Mouse (Mus musculus) layer of hippocampus, postnatal 36 days (tissue): Measurements from ENCODE around the gene Rnf214. TPM values are rescaled to one million over a fixed set of nuclear protein-coding genes. Genes with fewer than 3 reads are reported as not detected.

Source experiments
- DNase-seq, 2 experiments: peaks; one replicate each; pipeline ENCODE4 v3.0.0; 2022
- total RNA-seq, 2 experiments: library from RNA; stranded (reverse); gene quantifications; 2 replicates each; pipeline ENCODE4 v1.2.3; 2021

Rnf214 gene
- total RNA-seq, 2 experiments from 2014 or later: 68.2 to 76.1 TPM

GRCm38 (mm10) chr9:45935628-45936210 is 29.0 kb upstream of the Rnf214 start, which contains the start of gene Tagln:
Gene Tagln (minus strand): TSS chr9:45936058.
- no peak for DNase-seq

DNA sequence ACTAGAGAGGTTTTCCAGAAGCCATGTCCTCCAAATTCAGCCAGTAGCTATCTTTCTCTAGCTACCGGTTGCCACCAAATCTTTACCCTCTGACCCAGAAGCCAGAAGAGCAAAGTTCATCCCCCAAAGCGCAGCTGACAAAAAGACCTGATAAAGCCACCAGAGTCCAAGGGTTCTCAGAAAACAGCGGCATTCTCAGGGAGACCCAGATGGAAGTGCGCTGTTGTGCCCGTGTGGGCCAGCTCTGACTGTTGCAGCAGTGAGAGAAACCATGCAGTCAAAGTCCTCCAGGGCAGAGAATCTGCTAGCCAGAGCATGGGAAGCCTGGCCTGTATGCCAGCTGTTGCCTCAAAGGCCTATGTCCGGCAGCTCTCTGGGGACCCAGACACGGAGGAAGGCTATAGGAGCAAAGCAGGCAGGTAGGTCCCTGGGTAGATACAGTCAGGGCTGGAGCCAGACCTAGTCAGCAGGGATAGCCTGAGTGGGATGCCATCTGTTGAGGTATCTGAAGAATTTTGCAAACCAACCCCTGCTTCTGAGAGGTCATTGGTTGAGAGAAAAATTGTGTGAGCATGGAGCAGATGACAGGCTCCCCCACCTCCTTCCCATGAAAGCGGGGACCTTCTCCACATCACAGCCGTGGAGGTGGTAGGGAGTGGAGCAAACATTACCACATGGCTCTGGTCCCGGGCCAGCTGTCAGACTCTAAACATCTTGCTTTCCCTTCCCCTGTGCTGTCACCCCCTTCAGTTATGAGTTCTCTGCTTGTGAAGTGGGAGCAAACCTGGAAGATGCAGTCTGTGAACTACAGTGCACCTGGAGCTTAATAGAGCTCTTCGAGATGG is 26.1 kb upstream of the Rnf214 start:
- DNase-seq: peak; percentile 40 to 55

DNA sequence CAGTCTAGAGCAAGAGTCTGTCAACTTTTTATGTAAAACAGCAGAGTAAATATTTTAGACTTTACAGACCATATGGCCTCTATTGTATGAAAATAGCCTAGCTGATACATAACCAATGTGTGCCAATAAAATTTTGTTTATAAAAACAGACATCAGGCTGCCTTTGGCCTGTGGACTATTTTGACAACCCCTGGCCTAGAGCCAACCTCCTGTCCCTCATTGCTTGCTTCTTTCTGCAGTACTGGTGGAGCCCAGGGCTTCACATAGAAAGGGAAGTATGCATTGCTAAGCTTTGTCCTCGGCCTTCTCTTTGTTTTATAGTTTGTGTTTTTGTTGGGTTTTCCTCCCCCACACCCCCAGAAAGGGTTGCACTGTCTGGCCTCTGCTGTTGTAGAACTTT is 25.2 kb upstream of the Rnf214 start:
- DNase-seq: no peak

DNA sequence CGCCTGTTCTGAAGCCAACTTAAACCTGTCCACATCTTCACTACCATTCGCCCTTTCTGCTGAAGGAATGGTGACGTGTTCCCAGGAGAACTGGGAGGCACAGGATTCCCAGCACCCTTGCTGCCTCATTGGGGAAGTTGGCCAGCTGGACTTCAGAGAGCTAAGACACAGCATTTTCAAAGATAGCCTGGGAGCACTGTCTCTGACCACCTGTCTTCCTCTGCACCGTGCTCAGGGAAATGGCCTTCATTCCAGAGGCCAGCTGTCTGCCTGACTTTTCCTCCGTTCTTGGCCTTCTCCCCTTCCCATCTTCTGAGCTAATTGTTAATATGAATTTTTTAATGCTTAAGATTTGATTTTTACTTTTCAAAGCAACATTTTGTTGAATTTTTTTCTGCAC is 22.6 kb upstream of the Rnf214 start:
- no peak for DNase-seq

- DNase-seq: no peak
These were observed 13.2 kb upstream of the Rnf214 start for GRCm38 (mm10) chr9:45919895-45920294.

DNA sequence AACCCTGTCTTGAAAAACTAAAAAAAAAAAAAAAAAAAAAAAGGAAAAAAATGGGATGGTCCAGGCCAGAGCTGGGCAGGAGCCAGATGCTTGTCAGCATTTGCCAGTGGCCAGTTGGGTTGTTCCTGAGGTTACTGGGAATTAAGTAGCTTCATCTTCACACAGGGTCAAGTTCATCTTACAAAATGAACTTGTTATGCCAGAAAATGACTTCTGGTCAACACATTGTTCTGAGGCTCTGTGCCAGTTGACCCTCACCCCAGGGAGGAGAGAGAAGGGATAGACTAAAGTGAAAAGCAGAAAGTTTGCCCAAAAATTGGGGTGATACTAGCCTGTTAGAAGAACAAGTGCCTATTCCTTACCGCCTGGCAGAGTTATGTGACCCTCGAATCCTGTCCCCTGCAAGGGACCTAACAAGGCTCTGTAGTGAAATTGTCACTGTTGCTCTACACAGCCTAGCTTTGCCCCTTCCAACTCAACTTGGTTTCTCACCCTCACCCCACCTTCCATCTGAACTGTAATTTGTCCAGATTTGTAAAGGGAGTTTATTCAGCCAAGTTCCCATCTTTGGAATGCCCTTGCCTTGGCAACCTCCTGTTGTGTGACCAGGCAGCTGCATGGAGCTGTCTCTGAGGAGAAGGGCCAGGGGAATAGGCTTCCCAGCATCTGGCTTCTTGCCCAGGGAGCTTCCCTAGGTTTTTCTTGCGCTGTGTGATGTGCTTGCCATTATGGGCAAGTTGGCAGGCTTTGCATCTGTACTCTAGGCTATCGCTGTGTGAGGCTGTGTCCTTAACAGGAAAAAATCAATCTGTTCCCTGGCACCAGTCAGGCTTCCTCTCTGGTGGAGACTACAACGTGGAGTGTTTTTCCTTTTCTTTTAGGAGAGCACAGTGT is 10.6 kb upstream of the Rnf214 start:
- DNase-seq: peak; percentile 36 to 67

DNA sequence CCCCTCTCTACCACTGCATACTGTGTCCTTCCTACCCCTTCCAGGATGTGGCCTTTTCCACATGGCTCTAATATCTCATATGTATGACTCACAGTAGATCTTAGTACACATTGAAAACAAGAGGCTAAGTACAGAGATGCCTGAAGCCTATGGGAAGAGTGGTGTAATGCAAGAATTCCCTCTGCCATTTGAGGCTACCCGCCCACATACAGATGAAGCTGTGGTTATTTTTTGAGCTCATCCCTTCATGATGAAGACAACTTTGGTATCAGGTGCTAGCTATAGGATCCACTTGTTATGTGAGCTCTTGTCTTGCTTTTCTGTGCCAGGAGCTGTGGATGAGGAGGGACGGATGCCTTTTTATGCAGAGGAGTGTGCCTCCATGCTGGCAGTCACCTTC is 8.9 kb upstream of the Rnf214 start:
- no peak for DNase-seq

DNA sequence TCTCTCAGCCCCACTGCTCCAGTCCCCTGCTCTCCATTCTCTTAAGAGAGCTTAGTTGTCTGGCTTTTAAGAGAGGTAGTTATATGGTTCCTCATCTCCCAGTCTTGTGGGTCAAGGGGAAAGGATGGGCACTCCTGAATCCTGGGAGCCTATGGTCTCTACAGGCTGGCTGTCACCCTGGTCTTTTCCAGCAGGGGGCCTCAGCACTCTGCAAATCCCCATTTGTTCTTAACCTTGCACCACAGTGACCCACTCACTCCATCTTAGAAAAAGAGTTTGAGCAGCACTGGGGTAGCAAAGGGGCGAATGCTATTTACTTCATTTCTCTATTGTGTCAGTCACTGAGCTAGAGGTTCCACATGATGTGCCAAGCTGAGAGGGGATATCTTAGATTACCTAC is 5.0 kb upstream of the Rnf214 start:
- DNase-seq: no peak

DNA sequence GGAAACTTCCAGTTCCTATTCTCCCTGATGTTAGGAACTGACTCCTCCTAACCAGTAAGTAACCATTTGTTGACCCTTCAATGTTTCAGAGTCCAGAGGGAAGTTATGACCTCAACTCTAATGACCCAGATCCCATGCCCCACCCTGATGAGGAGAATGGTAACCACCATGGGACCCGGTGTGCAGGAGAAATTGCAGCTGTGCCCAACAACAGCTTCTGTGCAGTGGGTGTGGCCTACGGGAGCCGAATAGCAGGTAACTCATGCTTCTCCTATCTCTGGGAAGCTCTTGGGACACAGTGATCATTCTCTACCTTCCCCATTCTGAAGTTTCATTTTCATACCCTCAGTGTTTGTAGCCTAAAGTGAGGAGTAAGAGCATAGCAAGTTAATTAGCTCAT is 4.3 kb upstream of the Rnf214 start:
- no peak for DNase-seq

- no peak for DNase-seq
These were observed 342 bp upstream of the Rnf214 start for GRCm38 (mm10) chr9:45907078-45907428.

DNA sequence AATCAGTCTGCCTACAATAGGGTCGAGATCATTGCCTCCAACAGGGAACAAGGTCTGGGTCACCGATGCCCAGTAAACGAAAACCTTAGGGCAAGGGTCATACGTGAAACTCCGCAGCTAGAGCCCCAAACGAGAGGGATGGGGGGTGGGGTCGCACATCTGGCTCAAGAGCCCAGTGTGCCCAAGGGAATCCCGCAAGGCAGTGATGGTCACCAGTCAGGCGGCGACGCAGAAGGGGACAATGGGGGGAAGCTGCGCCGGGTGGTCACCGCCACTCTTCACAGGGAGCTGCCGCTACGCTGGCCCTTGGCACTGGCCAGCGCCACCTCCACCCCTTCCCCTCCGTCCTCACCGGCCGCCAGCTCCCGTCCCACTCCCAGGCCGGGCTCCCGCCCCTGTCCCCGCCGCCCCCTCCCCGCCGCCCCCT is 887 bp downstream of the Rnf214 start:
- DNase-seq: peak; percentile 10 to 18

DNA sequence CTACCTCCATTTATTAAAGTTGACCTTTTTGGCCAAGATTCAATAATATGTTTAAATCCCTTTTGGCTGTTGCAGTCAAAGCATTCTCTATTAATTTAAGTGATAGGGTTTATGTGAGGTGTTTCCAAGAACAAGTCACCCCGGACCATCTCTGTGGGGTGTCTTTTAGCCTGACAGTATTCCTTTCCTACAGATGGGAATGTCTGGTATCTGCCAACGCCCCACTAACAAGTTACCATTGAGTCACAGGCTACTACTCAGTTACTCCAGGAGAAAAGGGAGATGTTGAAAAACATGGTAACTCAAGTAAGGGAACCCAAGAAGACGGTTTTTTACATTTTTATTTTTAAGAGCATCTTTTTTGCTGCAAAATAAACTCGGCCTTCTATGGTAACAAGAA is 1.5 kb downstream of the Rnf214 start:
- DNase-seq: no peak

GRCm38 (mm10) chr9:45893681-45894080 is 13.0 kb downstream of the Rnf214 start:
- no peak for DNase-seq

GRCm38 (mm10) chr9:45877928-45878327 is 28.8 kb downstream of the Rnf214 start:
- no peak for DNase-seq

GRCm38 (mm10) chr9:45870265-45870664 is 36.4 kb downstream of the Rnf214 start:
- DNase-seq: no peak

DNA sequence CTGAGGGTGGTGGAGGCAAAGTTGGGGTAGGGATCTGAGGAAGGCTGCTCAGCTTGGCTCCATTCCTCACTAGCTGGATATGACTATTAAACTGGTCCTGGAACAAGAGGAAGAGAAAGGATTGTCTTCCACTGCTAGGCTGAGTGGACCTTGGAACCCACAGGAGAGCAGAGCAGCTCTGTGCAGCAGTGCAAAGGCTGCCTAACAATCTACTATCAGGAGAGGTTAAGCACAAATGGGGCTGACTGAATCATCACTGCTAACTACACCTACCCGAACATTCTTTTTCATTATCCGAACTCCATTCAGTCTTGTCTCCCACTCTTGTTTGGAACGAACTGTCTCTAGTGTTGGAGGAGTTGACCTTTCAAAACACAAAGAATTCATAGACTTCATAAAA is 37.5 kb downstream of the Rnf214 start:
- no peak for DNase-seq

DNA sequence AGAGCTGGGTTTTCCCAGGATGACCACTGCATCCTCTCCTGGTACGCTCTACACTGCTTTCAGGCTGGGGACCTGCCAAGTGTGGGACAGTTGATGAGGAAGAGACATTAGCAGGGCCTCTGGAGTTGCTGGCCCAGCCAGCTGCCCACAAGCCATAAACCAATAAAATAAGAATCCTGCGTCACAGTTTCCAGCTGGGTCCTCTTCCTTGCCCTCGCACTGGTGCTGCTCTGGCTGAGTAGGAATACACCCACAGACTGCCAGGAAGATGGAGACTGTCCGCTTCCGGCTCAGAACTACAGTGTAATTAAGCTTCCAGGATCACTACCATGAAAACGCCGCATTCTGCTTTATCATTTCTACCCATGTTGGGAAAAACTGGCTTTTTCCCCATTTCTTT is 44.9 kb downstream of the Rnf214 start:
- no peak for DNase-seq

GRCm38 (mm10) chr9:45859364-45859763 is 47.3 kb downstream of the Rnf214 start:
- no peak for DNase-seq

DNA sequence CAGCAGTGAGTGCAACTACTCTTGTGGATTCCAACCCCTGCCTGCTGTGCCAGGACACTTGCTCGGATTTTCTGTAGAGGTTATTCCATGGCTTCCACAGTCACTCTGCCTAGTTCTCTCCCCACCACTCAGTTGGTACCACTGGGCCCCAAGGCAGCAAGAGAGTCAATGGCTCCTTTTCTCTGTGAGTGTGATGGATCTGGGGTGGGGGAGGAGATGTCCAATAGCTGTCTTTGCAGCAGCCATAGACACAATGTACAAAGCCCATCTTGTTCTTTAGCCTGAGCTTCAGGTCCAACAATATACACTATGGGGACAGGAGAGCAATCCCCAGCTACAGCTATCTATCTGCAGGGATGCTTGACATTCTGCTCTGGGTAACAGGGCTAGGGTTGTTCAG is 52.6 kb downstream of the Rnf214 start:
- DNase-seq: no peak

DNA sequence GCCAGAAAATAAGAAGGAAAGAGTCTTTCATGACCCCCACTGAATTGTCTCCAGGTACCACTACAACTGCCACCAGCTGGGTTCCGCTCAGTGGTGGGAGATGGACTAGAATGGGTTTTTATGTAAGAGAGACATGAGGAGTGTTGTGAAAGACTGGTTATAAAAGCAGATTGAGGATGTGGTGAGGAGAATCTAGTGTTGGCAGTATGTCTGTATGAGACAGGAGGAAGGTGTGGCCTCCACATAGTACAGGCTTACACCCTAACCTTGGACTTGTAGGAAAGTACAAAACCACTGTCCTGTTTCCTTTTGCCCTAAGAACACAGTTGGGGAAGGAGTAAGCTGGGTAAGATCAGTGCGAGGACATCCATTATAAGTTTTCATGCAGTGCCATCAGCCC is 53.0 kb downstream of the Rnf214 start:
- DNase-seq: no peak

- DNase-seq: no peak
These were observed 54.9 kb downstream of the Rnf214 start for GRCm38 (mm10) chr9:45851776-45852175.

DNA sequence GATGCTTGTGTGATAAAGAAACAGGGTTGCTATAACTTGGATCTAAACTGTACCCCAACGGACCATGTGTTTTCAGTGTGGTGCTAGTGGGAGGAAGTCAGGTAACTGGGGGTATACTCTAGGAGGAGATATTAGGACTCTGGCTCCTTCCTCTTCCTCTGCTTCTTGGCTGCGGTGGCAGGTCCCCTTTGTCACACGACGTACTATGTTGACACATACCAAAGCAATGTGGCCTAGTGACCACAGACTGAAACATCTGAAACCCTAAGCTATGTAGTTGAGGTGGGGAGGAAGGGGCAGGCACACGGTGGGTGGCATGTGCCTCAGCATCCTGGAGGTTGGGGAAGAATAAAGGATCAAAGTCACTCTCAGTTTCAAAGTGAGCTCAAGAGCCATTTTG is 55.4 kb downstream of the Rnf214 start:
- no peak for DNase-seq

DNA sequence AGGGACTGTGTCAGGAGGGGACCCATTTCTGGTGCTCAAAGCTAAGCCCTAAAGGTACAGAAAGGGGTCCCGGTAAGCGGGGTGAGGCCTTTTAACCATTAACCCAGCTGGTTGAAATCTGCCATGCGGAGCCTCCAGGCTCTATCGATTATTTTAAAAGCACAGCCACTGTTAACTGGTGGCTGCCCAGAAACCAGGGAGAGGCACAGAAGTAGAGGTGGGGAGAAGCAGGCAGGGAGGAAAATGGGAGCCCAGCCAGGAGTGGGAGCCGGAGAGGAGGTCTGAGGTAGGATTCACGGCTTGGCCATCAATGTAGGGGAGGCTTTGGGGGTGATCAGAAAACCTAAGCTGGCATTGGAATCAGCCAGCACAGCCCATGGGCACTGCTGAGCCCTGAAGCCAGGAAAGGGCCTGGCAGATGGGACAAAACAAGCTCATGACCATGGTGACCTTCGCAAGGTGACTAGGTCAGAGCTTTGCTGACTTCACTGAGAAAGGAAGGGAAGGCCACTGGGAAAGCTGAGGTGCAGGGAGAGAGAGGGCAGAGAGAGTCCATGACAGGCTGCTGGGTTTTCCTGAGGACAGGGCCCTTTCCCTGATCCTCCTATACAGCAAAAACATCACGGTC is 56.1 kb downstream of the Rnf214 start:
- DNase-seq: no peak
